Mouse (Mus musculus): ENCODE measurements around the gene Sf3b4. TPM values are rescaled to one million over a fixed set of nuclear protein-coding genes. Genes with fewer than 3 reads are reported as not detected.

Gene Sf3b4
- 10 to 100 TPM; 15.1 to 17.3 TPM for total RNA-seq (2021)

GRCm38 (mm10) chr3:96172197-96173178 lies at the start of gene Sf3b4:
TSS of gene Sf3b4 (plus strand) at chr3:96172332.
- peak; percentile 83 to 89 for DNase-seq
- intact Hi-C loops (cut with DNase I): loop anchor here (2.0 kb wide), 1 partner anchor 46 kb away; the partner anchor contains the start of genes Bola1 and Hist2h2ab

DNA sequence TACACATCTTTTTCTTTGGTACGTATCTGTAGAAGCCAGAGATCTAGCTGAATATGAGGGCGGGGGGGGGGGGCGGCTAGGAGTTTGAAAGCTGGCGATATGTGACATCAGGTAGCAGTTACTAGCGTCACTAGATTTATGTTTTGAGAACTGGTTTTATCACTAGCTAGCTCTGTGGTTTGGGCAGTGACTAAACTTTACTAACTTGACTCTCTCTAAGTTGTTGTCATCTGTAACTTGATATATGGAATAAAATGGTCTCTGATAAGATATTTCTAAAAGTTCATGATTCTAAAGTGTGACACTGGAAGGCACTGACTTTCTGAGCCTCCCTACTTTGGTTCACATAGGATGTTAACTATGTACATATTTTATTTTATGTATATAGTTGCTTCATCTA lies 47.9 kb upstream of the Sf3b4 start:
- intact Hi-C loops (cut with DNase I): no loop called here
- no peak for DNase-seq

GRCm38 (mm10) chr3:96128128-96128527 lies 44.0 kb upstream of the Sf3b4 start:
- intact Hi-C loops (cut with DNase I): no loop called here
- DNase-seq: no peak

- intact Hi-C loops (cut with DNase I): no loop called here
- no peak for DNase-seq
Measured at GRCm38 (mm10) chr3:96132478-96132877, 39.7 kb upstream of the Sf3b4 start.

DNA sequence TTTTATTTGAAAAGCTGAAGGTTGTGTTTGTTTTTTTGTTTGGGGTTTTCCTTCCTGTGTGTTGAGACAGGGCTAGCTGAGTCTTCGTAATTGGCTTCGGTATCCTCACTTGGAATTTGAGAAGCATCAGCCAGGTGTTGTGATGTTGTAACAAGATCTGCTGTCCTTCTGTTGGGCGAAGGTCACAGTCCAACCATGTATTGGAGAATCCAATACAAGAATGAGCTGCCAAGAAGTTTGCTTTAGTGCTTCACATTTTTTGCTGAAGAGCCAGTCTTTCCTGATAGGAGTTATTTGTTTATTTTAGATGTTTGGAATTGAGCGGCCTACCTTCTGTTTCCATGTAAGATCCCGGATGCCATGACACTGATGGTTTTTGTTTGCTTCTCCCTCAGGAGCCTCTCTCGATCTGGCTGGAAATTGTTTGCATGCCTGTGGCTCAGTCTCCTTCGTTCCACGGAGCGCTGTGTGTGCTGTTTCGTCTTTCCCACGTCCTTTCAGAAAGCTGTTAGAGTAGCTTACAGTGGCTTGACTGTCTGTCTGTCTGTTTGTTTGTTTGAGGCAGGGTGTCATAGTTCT lies 38.7 kb upstream of the Sf3b4 start:
- intact Hi-C loops (cut with DNase I): no loop called here
- DNase-seq: no peak

- no peak for DNase-seq
- intact Hi-C loops (cut with DNase I): no loop called here
Measured at GRCm38 (mm10) chr3:96135011-96135410, 37.1 kb upstream of the Sf3b4 start.

DNA sequence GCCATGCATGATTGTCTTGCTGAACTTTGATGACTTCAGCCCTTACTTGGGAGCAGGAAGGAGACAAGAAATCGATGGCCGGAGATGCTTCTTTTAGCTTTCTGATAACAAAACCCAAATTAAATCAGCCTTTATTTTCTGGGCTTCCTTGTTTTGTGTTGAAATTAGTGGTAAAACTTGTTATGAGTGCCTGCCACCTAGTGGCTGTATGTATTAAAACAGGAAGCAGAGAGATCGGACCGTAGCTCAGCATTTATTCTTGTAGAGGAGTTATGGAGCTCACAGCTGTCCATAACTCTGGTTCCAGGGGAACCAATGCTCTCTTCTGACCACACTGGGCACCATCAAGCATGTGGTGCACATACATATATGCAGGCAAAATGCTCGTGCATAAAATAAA lies 24.2 kb upstream of the Sf3b4 start:
- DNase-seq: peak; percentile 49 to 51
- intact Hi-C loops (cut with DNase I): loop anchor here (1.0 to 2.0 kb wide), 4 partner anchors 57 to 183 kb away; no protein-coding TSS in a partner anchor

DNA sequence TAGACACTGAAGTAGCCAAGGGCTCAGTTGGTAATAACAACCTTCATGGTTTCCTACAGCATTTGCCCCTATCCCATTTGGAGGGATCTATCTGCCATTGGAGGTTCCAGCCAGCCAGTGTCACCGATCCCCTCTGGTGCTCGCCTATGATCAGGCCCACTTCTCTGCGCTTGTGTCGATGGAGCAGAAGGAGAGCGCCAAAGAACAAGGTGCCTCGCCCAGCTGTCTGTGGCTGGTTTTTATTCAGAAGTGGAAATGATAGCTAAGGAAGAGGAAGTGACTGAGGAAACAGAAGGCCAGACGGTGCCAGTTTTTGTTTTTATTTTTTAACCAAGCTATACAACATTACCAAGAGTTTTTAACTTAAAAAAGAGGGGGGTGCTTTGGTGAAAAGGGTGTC lies 20.3 kb upstream of the Sf3b4 start:
- no peak for DNase-seq
- intact Hi-C loops (cut with DNase I): no loop called here

DNA sequence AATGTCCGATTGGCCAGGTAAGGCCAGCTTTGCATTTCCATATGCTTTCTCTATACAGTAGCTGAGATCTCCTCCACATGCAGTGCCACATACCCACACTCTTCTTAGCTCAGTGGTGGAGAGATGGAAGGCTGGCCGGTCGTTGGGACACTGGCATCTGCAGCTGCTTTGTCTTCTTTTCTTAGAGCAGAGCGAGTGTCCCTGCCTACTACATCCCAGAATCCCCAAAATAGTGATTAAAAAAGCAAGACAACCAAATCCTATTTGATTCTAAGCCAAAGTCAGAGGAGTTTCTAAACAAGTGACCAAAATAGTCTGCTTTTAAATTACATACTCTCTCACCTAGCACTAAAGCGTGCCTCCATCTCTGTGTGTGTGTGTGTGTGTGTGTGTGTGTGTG lies 19.5 kb upstream of the Sf3b4 start:
- DNase-seq: no peak
- intact Hi-C loops (cut with DNase I): no loop called here

DNA sequence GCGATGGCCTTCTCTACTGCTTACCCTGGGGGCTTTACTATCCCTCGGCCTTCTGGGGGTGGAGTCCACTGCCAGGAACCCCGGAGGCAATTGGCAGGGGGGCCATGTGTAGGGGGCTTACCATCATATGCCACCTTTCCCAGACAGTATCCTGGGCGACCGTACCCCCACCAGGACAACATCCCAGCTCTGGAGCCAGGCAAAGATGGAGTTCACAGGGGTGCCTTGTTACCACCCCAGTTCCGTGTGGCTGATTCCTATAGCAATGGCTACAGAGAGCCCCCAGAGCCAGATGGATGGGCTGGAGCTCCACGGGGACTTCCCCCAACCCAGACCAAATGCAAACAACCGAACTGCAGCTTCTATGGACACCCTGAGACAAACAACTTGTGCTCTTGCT lies 16.6 kb upstream of the Sf3b4 start:
- intact Hi-C loops (cut with DNase I): no loop called here
- no peak for DNase-seq

- DNase-seq: no peak
- intact Hi-C loops (cut with DNase I): no loop called here
Measured at GRCm38 (mm10) chr3:96159820-96160219, 12.3 kb upstream of the Sf3b4 start.

GRCm38 (mm10) chr3:96160222-96160802 lies 11.8 kb upstream of the Sf3b4 start:
- intact Hi-C loops (cut with DNase I): no loop called here
- peak; percentile 50 to 65 for DNase-seq

GRCm38 (mm10) chr3:96160803-96161516 lies 11.2 kb upstream of the Sf3b4 start:
- DNase-seq: peak; percentile 55 to 58

DNA sequence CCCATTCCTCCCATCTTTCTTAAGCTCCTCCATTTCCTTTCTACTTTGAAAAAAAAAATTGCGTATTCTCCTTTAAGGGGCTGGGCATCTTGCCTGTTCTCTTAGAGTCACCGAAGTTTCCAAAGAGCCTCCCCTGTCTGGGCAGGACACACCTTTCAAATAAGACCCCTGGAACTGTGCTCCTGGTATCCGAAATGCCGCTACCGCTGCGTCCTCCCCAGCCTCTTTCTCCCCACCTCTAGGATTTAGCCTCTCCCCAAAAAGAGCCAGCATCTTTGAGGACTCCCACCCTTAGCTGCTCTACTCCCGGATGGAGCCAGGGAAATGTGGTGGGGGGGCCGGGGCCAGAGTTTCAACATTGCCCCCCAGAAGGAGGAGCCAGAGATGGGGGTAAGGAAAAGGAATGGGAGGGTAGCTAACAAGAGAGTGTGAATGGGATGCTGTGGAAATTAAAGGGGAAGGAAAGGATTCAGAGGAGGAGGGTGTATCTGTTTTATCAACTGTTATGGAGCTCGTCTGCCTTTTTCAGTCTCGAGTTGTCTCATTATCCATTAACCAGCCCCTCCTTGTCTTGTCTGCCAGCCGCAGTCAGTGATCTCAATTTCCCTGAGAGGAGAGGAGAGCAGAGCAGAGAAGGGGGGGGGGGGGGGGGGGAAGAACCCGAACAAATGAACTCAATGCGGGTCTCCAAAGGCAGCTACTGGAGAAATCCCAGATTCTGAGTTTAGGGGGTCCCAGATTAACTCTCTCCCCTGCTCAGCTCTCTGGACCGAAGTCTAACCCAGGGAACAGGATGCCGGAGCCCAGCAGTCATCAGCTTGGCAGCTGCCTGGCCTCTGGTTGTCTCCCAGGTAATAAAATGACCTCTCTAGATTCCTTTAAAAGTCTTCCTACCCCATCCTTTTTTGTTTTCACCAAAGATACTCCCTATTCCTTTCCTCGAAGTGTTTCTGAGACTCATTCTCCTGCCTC lies 10.0 kb upstream of the Sf3b4 start, which contains the start of gene Mtmr11:
Gene Mtmr11, plus strand, starts transcription at position 136 of the 972 bp plus-strand sequence.
- intact Hi-C loops (cut with DNase I): no loop called here
- DNase-seq: peak; percentile 38 to 50

More at GRCm38 (mm10) chr3:96160803-96161516, 11.2 kb upstream of the Sf3b4 start:
- intact Hi-C loops (cut with DNase I): no loop called here

- DNase-seq: no peak
- intact Hi-C loops (cut with DNase I): no loop called here
Measured at GRCm38 (mm10) chr3:96163040-96163439, 9.1 kb upstream of the Sf3b4 start.

DNA sequence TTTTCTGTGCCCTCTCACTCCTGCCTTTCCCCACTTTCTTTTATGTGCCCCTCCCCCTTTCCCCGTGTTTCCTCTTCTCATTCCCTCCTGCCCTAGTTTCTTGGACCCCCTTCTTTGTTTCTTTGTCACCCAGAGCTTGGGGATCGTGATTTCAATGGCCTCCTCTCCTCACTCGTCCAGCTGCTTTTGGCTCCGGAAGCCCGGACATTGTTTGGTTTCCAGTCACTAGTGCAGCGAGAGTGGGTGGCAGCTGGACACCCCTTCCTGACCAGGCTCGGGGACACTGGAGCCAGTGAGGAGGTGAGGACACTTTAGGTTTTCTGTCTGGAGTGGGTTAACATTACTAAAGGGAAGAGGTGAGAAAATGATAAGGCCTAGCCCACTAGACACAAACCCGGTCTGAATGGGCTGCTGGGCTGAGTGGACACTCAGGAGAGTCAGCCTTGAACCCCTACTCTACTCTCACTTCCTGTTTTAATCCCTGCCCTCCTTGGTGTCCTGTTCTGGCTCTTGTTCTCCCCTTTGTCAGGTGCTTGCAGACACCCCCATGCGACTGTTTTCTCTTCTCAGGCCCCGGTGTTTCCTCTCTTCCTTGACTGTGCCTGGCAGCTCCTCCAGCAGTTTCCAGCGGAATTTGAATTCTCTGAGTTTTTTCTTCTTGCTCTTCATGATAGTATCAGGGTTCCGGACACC lies 3.5 kb upstream of the Sf3b4 start:
- intact Hi-C loops (cut with DNase I): no loop called here
- peak in 1 of 2 experiments; percentile 19 for DNase-seq

DNA sequence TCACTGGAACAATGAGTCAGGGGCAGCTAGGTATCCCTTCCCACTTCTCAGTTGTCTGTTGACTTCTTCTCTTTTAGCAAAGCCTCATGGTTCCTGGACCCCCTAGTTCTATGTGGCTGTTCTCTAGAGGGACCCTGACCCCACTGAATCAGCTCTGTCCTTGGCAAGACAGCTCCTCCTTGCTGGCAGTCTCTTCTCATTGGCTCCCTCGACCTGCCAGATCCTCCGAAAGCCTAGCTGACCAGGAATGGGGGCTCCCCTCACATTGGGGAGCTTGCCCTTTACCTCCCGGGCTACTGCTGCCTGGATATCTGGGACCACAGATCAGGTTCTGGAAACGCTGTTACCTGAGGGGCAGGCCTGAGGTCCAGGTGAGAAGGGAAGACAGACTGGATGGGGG lies 1.9 kb upstream of the Sf3b4 start:
- intact Hi-C loops (cut with DNase I): no loop called here
- DNase-seq: no peak

GRCm38 (mm10) chr3:96170976-96171545 lies 1.1 kb upstream of the Sf3b4 start:
- intact Hi-C loops (cut with DNase I): no loop called here
- peak in 1 of 2 experiments; percentile 21 for DNase-seq

Data from heart, postnatal 36 days (tissue).